Mouse (Mus musculus) hindbrain, embryonic 10.5 days (tissue): ENCODE data around the gene Chrna4. TPM values are rescaled to one million over a fixed set of nuclear protein-coding genes. Genes with fewer than 3 reads are reported as not detected.

Experiments used
- DNase-seq: peaks from one replicate; pipeline ENCODE4 v3.0.0-alpha.2; 2017; ENCODE audit warnings: low spot score
- H3K27ac ChIP-seq: fragments of 300-500 bp; sonication (generic); 2 replicates; pipeline ENCODE4 v1.5.1; 2016; ENCODE audit warnings: mild to moderate bottlenecking, moderate library complexity
- H3K27me3 ChIP-seq: fragments of 300-500 bp; sonication (generic); 2 replicates; pipeline ENCODE4 v1.6.1; 2016; ENCODE audit warnings: mild to moderate bottlenecking; ENCODE audit not compliant: poor library complexity, insufficient read depth, severe bottlenecking
- H3K36me3 ChIP-seq: fragments of 300-500 bp; sonication (generic); 2 replicates; pipeline ENCODE4 v1.6.1; 2016; ENCODE audit warnings: mild to moderate bottlenecking, moderate library complexity
- H3K4me1 ChIP-seq: fragments of 300-500 bp; sonication (generic); replicated peaks from 2 replicates; pipeline ENCODE4 v1.6.1; 2016; ENCODE audit warnings: mild to moderate bottlenecking
- H3K4me3 ChIP-seq: fragments of 300-500 bp; sonication (generic); 2 replicates; pipeline ENCODE4 v1.5.1; 2016; ENCODE audit warnings: mild to moderate bottlenecking, moderate library complexity
- H3K9me3 ChIP-seq: fragments of 300-500 bp; sonication (generic); 2 replicates; pipeline ENCODE4 v1.6.1; 2016; ENCODE audit warnings: mild to moderate bottlenecking, moderate library complexity
- WGBS: fragments of 180-500 bp; shearing (Covaris S2); methylation state at CpG from one replicate; pipeline ENCODE4 v1.1.7; 2016; 5-methylcytosine and 5-hydroxymethylcytosine counted together
- polyA plus RNA-seq: library from polyadenylated mRNA; unstranded; fragments of >200 nt; fragmentation: Nextera tagmentation; extraction: Ambion mirVana; gene quantifications from 2 replicates; pipeline ENCODE4 v1.2.1, GENCODE M21; 2016

Gene Chrna4
- polyA plus RNA-seq, 1 experiment from 2014 or later, result 44.1 TPM

GRCm38 (mm10) chr2:181033310-181033709 is 10.0 kb downstream of the Chrna4 start:
- no peak for DNase-seq
- no peaks in the 10 kb centered on the region for H3K9me3 ChIP-seq
- no peak overlapping the region for H3K27ac ChIP-seq
- H3K4me3 ChIP-seq, result no peak overlapping the region
- WGBS, result 80% methylated on average over 6 of the region's 6 CpGs
- peaks cover 84% of the 10 kb centered on the region for H3K36me3 ChIP-seq
- peaks cover 37% of the 10 kb centered on the region for H3K4me1 ChIP-seq
- peaks cover 28% of the 10 kb centered on the region for H3K27me3 ChIP-seq

GRCm38 (mm10) chr2:181032407-181032806 is 10.9 kb downstream of the Chrna4 start:
- Histone ChIP-seq H3K27ac (no peak overlapping the region), H3K36me3 (peaks cover 93% of the 10 kb centered on the region), H3K4me1 (peaks cover 36% of the 10 kb centered on the region), H3K4me3 (no peak overlapping the region), H3K9me3 (no peaks in the 10 kb centered on the region), H3K27me3 (peaks cover 19% of the 10 kb centered on the region)
- peak; percentile 24 for DNase-seq
- WGBS, result 53% methylated on average over 5 of the region's 5 CpGs

GRCm38 (mm10) chr2:181031406-181031934 is 11.9 kb downstream of the Chrna4 start:
- H3K4me3 ChIP-seq, result no peak overlapping the region
- 86% methylated on average over 11 of the region's 11 CpGs for WGBS
- H3K27me3 ChIP-seq, result peaks cover 9% of the 10 kb centered on the region
- H3K27ac ChIP-seq, result no peak overlapping the region
- H3K9me3 ChIP-seq, result no peaks in the 10 kb centered on the region
- peaks cover 100% of the 10 kb centered on the region for H3K36me3 ChIP-seq
- no peak for DNase-seq
- peaks cover 29% of the 10 kb centered on the region for H3K4me1 ChIP-seq

GRCm38 (mm10) chr2:181008339-181008738 is 35.0 kb downstream of the Chrna4 start:
- DNase-seq, result no peak
- H3K4me1 ChIP-seq, result peaks cover 48% of the 10 kb centered on the region
- peaks cover 4% of the 10 kb centered on the region for H3K27me3 ChIP-seq
- no peaks in the 10 kb centered on the region for H3K9me3 ChIP-seq
- no peak overlapping the region for H3K4me3 ChIP-seq
- H3K27ac ChIP-seq, result no peak overlapping the region
- whole genome bisulfite sequencing, result 64% methylated on average over 5 of the region's 5 CpGs
- no peaks in the 10 kb centered on the region for H3K36me3 ChIP-seq

DNA sequence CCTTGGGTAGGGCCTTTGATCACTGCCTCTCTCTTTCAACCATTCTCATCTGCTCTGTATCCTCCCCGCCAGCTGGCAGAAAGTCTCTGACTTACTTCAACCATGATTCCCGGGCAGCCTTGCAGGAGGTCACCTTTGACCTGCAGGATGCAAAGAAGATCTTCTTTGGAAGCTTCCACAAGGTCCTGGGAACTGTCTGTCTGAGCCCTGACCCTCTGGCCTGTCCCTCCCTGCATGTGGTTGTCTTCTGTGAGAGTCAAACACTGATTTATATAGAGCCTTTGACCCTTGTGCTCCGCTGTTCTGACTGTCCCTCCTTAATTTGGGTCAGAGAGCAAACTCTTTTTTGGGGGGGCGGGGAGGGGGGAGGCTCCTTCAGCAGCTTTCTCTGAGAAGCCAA is 36.3 kb downstream of the Chrna4 start:
- H3K4me3 ChIP-seq, result no peak overlapping the region
- peak overlapping the region; percentile 51 for H3K27ac ChIP-seq
- peak; percentile 47 for DNase-seq
- H3K36me3 ChIP-seq, result no peaks in the 10 kb centered on the region
- no peaks in the 10 kb centered on the region for H3K9me3 ChIP-seq
- WGBS, result 22% methylated on average over 4 of the region's 4 CpGs
- peaks cover 41% of the 10 kb centered on the region for H3K4me1 ChIP-seq
- H3K27me3 ChIP-seq, result peaks cover 4% of the 10 kb centered on the region

GRCm38 (mm10) chr2:180996905-180997304 is 46.4 kb downstream of the Chrna4 start:
- 79% methylated on average over 3 of the region's 3 CpGs for WGBS
- H3K4me3 ChIP-seq, result no peak overlapping the region
- no peak overlapping the region for H3K27ac ChIP-seq
- H3K27me3 ChIP-seq, result no peaks in the 10 kb centered on the region
- H3K4me1 ChIP-seq, result peaks cover 6% of the 10 kb centered on the region; the same call in 1 of the 2 replicates
- DNase-seq, result no peak
- H3K9me3 ChIP-seq, result no peaks in the 10 kb centered on the region
- H3K36me3 ChIP-seq, result no peaks in the 10 kb centered on the region

DNA sequence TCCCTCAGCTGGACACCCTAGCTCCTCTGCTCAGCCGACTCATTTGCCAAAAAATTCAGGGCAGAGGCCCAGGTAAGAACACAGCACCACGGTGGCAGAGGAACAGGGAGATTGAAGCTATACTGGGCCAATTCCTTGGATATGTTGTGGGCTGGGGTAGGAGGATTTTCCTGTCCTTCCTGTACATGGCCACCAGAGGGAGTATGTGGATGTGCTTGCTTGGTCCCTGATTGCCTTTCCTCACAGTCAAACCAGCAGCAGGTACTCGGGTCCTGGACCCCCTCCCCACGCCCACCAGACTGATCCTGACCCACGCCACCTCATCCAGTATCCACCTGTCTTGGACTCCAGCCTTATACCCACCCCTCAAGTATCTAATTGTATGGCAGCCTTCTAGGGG is 46.9 kb downstream of the Chrna4 start:
- Histone ChIP-seq H3K4me3 (no peak overlapping the region), H3K27me3 (no peaks in the 10 kb centered on the region), H3K9me3 (no peaks in the 10 kb centered on the region), H3K4me1 (peaks cover 6% of the 10 kb centered on the region; the same call in 1 of the 2 replicates), H3K36me3 (no peaks in the 10 kb centered on the region), H3K27ac (no peak overlapping the region)
- WGBS, result 19% methylated on average over 5 of the region's 5 CpGs
- DNase-seq, result peak; percentile 57

- H3K4me1 ChIP-seq, result peaks cover 6% of the 10 kb centered on the region; the same call in 1 of the 2 replicates
- DNase-seq, result no peak
- H3K27ac ChIP-seq, result no peak overlapping the region
- no peaks in the 10 kb centered on the region for H3K36me3 ChIP-seq
- 89% methylated on average over 4 of the region's 4 CpGs for WGBS
- no peak overlapping the region for H3K4me3 ChIP-seq
- no peaks in the 10 kb centered on the region for H3K9me3 ChIP-seq
- no peaks in the 10 kb centered on the region for H3K27me3 ChIP-seq
Measured at GRCm38 (mm10) chr2:180995457-180995856, 47.9 kb downstream of the Chrna4 start.

DNA sequence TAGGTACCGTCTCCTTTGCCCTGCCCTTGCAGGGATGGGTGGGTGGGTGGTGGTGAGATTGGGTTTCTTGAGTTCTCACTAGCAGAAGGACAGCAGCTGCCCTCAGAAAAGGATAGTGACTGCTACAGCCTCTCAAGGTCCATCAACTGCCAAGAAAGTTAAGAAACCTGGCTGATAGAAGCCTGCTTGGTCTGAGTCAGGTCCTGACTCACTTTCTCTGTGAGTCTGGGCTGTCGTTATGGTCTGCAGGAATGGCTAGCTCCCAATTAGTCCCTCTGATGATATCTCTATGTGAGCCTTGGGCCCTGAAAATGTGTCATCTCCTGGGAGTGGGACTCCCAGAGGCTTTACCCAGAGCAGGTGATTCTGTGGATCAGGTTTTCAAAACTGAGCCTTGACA is 49.0 kb downstream of the Chrna4 start:
- WGBS, result 77% methylated on average over 2 of the region's 2 CpGs
- Histone ChIP-seq H3K27ac (no peak overlapping the region), H3K4me3 (no peak overlapping the region), H3K27me3 (no peaks in the 10 kb centered on the region), H3K4me1 (peaks cover 6% of the 10 kb centered on the region; the same call in 1 of the 2 replicates), H3K36me3 (no peaks in the 10 kb centered on the region), H3K9me3 (no peaks in the 10 kb centered on the region)
- DNase-seq, result no peak

GRCm38 (mm10) chr2:180990347-180990746 is 53.0 kb downstream of the Chrna4 start:
- Histone ChIP-seq H3K27ac (no peak overlapping the region), H3K4me3 (no peak overlapping the region), H3K36me3 (no peaks in the 10 kb centered on the region), H3K4me1 (peaks cover 31% of the 10 kb centered on the region), H3K27me3 (no peaks in the 10 kb centered on the region), H3K9me3 (no peaks in the 10 kb centered on the region)
- no peak for DNase-seq
- WGBS, result 77% methylated on average over 4 of the region's 4 CpGs

- Histone ChIP-seq H3K27me3 (no peaks in the 10 kb centered on the region), H3K9me3 (no peaks in the 10 kb centered on the region), H3K27ac (no peak overlapping the region), H3K4me1 (peaks cover 31% of the 10 kb centered on the region), H3K36me3 (peaks cover 6% of the 10 kb centered on the region), H3K4me3 (no peak overlapping the region)
- no peak for DNase-seq
- WGBS, result 79% methylated on average over 1 of the region's 1 CpGs
Measured at GRCm38 (mm10) chr2:180988948-180989347, 54.4 kb downstream of the Chrna4 start.

- Histone ChIP-seq H3K9me3 (no peaks in the 10 kb centered on the region), H3K27ac (peak overlapping the region; percentile 62), H3K4me1 (peaks cover 31% of the 10 kb centered on the region), H3K36me3 (peaks cover 12% of the 10 kb centered on the region), H3K4me3 (no peak overlapping the region), H3K27me3 (no peaks in the 10 kb centered on the region)
- WGBS, result 69% methylated on average over 3 of the region's 3 CpGs
- DNase-seq, result no peak
Measured at GRCm38 (mm10) chr2:180988347-180988913, 54.9 kb downstream of the Chrna4 start.

DNA sequence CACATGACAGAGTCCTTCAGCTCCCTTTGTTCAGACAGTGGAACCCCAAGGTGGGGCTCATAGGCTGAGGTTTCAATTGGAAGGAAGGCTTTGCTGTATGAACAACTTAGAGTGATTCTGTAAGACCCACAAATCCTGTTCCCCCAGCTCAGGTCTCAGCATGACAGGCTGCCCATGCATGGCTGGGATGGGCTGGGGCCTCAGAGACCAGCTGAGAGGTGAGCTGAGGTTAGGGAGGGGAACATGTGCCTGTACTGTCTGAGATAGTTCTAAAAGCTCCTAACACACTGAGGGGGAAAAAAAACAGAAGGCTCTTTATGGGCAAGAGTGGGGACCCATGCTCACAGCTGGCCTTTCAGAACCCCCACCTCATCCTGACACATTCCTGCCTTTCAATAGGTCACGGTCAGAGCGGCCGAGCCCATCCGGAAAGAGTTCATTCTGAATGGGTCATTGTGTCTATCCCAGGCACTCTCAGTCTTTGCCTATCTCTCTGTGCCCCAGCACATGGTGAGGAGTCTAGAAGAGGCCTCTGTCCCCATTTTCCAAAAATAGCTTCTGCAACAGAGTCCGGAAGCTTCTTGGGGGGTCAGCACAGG is 55.8 kb downstream of the Chrna4 start:
- H3K4me3 ChIP-seq, result peak overlapping the region; percentile 7; the same call in 1 of the 2 replicates
- H3K36me3 ChIP-seq, result peaks cover 21% of the 10 kb centered on the region
- H3K9me3 ChIP-seq, result no peaks in the 10 kb centered on the region
- WGBS, result 23% methylated on average over 5 of the region's 5 CpGs
- H3K4me1 ChIP-seq, result peaks cover 31% of the 10 kb centered on the region
- no peaks in the 10 kb centered on the region for H3K27me3 ChIP-seq
- peak; percentile 47 for DNase-seq
- peak overlapping the region; percentile 62 for H3K27ac ChIP-seq
